Mouse (Mus musculus) brain, embryonic 14.5 days (tissue): ENCODE data around the gene Osbpl11.

Source experiments
- CTCF ChIP-seq: fragments of 200-500 bp; IDR thresholded peaks from 2 replicates; pipeline ENCODE4 v1.5.1; 2012; ENCODE audit warnings: inconsistent platforms, mild to moderate bottlenecking, moderate library complexity, borderline replicate concordance; ENCODE audit not compliant: insufficient read depth, insufficient read length; ENCODE audit errors: extremely low read depth
- POLR2A ChIP-seq: fragments of 200-500 bp; IDR thresholded peaks from 2 replicates; pipeline ENCODE4 v1.6.1; 2012; ENCODE audit warnings: mild to moderate bottlenecking, inconsistent platforms, borderline replicate concordance; ENCODE audit not compliant: poor library complexity, insufficient read depth, insufficient read length, severe bottlenecking; ENCODE audit errors: extremely low read depth

GRCm38 (mm10) chr16:33173151-33173550 is 11.7 kb upstream of the Osbpl11 start:
- no peak for TF ChIP-seq CTCF
- no peak for TF ChIP-seq POLR2A
